Comparison of ENCODE assay signal across 9 mouse cellular contexts in genomic region chr11:109494890-109495770, GRCm38 (mm10). TPM values are rescaled to one million over a fixed set of nuclear protein-coding genes. Genes with fewer than 3 reads are reported as not detected.
DNase-seq lines count a peak whose midpoint lies in the region; ATAC-seq lines count a peak whose summit lies in the region.
"Had no signal": no experiment of that assay in that cellular context is flagged by ENCODE, and none has a peak within 500 bp of the region (broad histone marks: within the 10 kb centered on the region; RNA-seq: fewer than 3 reads in every experiment).

No protein-coding gene starts in this region.

- H3K9ac ChIP-seq in heart, embryonic 12.5 days = no peak overlapping the region

- WGBS in heart, embryonic 12.5 days = 44% methylated on average over 24 of the region's 24 CpGs

- H3K4me1 ChIP-seq in heart, embryonic 12.5 days (replicated peaks) = peaks cover 17% of the 10 kb centered on the region

- no peaks in the 10 kb centered on the region for H3K36me3 ChIP-seq in heart, embryonic 12.5 days

- H3K27me3 ChIP-seq in heart, embryonic 12.5 days (replicated peaks) = no peaks in the 10 kb centered on the region

- no peak for ATAC-seq in heart, embryonic 12.5 days (ENCODE audit: insufficient number of reproducible peaks, low FRiP score)
- ATAC-seq in monocyte, adult 5-6 weeks (replicated peaks; ENCODE audit: insufficient number of reproducible peaks, low FRiP score, low TSS enrichment, poor library complexity, severe bottlenecking) = peak; percentile 45; the same call in 1 of the 2 replicates

- H3K9me3 ChIP-seq in heart, embryonic 12.5 days (replicated peaks) = no peaks in the 10 kb centered on the region

- H3K27ac ChIP-seq in heart, embryonic 12.5 days (ENCODE audit: poor library complexity, severe bottlenecking) = no peak overlapping the region

- H3K4me2 ChIP-seq in heart, embryonic 12.5 days = peak overlapping the region; percentile 35

- DNase-seq in heart, adult 9 months (ENCODE audit: low spot score in 2 of 2) = no peak
- DNase-seq in CD4-positive helper T cell, adult 2 months (ENCODE audit: low read depth, low spot score) = peak; percentile 32
- DNase-seq in kidney, adult 9 months = peak; percentile 93
- no peak for DNase-seq in thymus, postnatal 4 days
- no peak for DNase-seq in urinary bladder, postnatal 25 days (ENCODE audit: low spot score)
- DNase-seq in cerebellum, adult 18-20 months = no peak
- DNase-seq: lung, adult 2 months had no signal

- H3K4me3 ChIP-seq in heart, embryonic 12.5 days = no peak overlapping the region

RNA-seq across cellular contexts. Expression of gene Slc16a6, which starts 21.7 kb away (rescaled TPM):
- polyA plus RNA-seq in heart, embryonic 12.5 days (2016; fragmentation: Nextera tagmentation; extraction: Ambion mirVana) = 10.9 and 11.9 TPM in 2 replicates
- 9.1 to 20.3 TPM (median 11.3 TPM) in 3 replicates for total RNA-seq in monocyte, adult 5-6 weeks (2017)

RNA-seq across cellular contexts. Expression of gene Arsg, which starts 22.0 kb away (rescaled TPM):
- 4.5 and 5.7 TPM in 2 replicates for polyA plus RNA-seq in heart, embryonic 12.5 days (2016; fragmentation: Nextera tagmentation; extraction: Ambion mirVana)
- total RNA-seq in monocyte, adult 5-6 weeks (2017) = 0.96 to 2.5 TPM (median 1.1 TPM) in 3 replicates

Comparison
In these comparisons a context has a peak if more than half of its experiments do, and no peak if none do; other contexts are left out.
1. DNase-seq: peak in CD4-positive helper T cell, adult 2 months (single experiment) and kidney, adult 9 months (single experiment); none in heart, adult 9 months (0 of 2), thymus, postnatal 4 days (single experiment), urinary bladder, postnatal 25 days (single experiment) and cerebellum, adult 18-20 months (0 of 2).